Mouse (Mus musculus) embryo, embryonic 10 days (tissue): ENCODE data around the gene Bahcc1.

ENCODE experiments used
- DNase-seq: peaks from one replicate; pipeline ENCODE4 v3.0.0-alpha.2; 2015; ENCODE audit warnings: low spot score

Gene Bahcc1

DNA sequence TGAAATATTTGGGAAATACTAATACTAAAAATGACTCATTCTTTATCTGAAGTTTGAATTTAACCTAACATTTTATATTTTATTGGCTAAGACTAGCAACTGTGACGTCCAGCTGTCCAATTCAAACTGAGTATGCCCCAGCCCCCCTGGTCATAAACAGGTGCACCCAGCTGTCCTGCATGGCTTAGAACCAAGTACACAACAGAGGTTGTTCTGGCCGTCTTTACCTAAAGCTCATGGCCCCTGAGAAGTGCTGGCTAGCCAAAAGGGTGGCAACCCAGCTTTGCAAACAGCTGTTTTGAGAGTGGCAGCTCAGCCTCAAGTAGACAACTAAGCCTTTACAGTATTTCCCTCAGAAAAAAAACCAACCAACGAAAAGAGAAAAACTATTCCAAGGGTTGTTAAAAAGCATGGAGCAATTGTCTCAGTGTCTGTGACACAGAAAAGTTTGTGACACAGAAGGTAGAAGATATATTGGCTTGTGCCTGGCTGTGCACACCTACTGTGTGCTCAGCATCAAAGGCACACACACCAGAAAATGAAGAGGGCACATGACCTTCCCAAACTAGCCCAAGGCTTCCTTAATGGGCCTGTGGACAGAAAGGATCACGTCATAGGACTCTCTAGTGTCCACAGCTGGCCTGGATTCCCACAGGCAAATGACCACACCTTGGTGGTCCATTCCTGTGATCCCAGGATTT, 65.8 kb downstream of the Bahcc1 start:
- no peak for DNase-seq

DNA sequence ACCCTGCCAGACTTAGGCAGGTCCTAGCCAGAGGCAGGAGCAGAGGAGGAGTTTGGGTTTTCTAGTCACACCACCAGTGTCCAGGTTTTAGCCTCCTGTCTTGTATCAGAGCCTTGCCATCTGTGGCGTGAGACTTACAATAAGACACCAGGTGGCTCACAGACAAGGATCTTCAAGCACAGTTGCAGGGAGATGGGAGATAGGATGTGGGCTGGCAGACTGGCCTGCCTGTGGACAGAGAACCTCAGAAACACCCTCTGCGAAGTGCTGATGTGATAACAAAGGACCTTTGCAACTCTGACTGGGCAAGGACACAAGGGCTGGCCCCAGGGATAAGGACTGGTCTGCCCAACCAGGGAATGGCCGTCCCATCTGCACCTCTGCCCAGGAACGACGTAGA, 66.7 kb downstream of the Bahcc1 start:
- no peak for DNase-seq

GRCm38 (mm10) chr11:120303119-120303518, 70.4 kb downstream of the Bahcc1 start:
- DNase-seq: no peak

- DNase-seq: no peak
Measured at GRCm38 (mm10) chr11:120303559-120304349, 71.0 kb downstream of the Bahcc1 start.

GRCm38 (mm10) chr11:120304350-120304694, 71.6 kb downstream of the Bahcc1 start:
- no peak for DNase-seq

GRCm38 (mm10) chr11:120304886-120305534, 72.3 kb downstream of the Bahcc1 start:
- peak; percentile 94 for DNase-seq

DNA sequence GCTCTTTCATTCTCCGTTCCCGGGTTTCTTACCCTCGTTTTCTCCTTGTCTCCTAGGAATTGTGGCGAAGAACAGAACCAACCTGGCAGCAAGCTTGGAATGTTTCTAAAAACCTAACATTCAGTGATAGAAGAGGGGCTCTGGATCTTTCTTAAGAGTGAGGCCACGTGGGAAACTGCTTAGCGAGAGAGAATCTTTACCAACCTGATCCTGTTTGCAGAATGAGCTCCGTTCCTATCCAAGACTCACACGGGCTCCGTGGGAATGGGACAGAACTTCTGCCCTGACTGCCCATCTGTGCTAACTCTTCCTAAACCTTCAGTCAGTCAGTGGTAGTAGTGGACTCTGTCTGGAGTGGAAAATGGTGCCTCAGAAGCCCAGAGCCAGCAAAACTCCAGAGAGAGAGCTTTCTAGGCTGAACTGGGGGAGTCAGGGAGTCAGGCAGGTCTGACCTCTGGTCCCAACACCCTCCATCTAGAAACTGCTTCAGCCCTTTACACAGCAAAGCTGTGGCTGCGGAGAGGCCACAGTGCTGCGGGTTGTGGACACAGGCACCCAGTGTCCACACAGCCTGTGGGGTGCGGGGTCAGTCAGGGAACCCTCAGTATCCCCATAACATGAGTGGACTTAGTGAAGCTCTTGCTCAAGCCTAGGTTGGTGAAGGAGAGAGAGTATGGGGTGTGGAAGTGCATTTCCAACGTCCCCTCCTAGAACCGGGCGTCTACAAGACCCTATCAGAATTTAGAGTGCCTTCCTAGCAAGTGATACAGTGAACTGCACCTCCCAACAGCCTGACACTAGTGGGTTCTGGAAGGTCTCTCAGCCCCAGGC, 73.0 kb downstream of the Bahcc1 start:
- peak; percentile 54 for DNase-seq

DNA sequence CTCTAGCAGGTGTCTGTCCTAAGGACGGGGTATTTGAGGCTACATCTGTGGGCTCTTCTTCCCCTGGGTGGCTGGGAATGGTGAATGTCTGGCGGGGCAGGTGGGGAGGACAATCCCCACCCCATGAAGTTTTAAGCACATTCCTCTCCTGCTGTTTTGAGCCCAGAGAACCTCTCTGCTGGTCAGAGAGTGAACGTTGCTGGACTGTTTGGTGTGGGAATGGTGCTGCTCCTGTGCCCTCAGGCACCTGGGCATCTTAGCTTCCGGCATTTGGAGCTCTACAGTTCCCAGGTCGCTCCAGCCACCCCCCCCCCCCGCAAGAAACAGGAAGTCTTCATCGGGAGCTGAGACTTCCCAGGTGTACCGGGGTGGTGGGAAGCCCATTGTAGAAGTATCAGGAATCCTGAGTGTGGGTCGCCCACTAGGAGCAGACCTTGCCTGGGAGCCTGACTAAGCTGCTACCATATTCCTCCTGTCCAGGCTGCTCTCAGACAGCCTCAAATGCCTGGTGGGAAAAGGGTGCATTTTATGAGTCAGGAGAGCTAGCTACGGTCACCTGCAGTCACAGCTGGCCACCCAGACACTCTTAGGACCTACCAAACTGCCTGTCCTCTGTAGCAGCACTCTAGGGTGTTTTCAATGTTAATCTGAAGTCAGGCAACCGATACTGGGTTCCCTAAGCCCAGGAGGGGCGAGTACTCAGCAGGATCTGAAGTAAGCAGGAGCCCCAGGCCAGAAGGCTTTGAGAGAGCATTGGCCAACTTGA, 73.8 kb downstream of the Bahcc1 start:
- peak; percentile 4 for DNase-seq

DNA sequence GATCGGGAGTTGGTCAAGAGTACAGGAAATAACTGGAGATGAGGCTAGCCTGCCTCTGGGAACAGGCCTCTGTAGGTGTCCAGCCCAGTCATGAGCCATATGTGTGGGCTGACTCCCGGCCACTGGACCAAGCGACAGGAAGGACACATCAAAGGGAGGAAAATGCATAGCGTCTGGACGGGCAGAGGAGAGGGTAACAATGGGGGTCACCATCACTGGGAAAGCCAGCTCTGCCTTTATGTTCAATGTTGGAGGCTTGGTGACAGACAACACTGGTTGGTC, 74.3 kb downstream of the Bahcc1 start:
- peak; percentile 58 for DNase-seq

DNA sequence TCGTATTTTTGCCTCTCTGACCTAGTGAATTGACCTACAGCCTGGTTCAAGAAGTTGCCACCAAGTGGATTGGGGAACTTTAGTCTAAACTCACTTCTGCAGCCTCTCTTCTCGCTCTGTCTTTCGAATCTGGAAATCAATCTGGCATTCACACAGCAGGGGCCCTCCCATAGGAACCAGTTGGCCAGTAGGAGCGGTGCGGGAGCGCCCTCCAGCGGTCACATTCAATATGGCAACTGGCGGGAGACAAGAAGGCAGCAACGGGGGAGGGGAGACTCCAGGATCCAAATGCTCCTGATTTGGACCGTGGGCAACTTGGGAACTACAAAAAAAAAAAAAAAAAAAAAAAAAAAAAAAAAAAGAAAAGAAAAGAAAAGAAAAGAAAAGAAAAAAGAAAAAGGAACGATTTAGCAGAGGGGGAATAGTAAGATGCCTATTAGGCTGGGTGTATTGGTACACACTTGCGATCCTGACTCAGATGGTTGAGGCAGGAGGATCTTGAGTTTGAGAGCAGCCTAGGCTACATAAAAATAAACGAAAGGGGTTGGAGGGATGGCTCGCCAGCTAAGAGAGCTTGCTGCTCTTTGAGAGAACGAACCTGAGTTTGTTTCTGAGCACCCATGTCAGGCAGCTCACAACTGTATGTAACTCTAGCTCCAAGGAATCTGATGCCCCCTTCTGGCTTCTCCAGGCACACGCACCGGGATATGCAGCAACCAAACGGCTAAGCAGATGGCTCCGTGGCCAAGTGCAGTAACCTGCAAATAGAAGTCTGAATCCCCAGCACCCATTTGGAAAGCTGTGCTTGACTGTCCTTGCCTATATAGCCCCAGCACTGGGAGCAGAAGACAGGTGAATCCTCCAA, 75.1 kb downstream of the Bahcc1 start:
- peak; percentile 95 for DNase-seq

GRCm38 (mm10) chr11:120308441-120309320, 75.9 kb downstream of the Bahcc1 start:
- peak; percentile 3 for DNase-seq

DNA sequence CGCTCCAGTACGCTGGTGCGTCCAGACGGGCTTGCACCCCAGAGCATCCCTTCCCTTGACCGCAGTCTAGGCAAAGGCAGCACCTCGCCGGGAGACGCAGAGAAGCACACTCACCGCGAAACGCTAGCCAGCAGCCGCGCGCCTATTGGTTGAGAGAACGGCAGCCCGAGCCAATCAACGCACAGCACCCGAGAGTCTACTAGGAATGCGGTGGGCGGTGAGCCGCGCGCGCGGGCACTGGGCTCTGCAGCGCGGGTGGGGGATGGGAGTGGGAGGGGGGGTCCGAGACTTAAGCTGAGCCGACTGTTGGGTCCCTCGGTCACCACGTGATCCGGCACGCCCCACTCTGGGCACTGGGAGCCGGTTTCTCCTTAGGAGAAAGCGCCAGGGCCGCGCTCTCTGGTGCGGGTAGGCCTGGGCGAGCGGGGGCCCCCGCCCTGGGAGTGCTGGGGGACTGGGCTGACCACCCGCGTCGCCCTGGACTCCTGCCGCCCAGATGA, 78.1 kb downstream of the Bahcc1 start:
- peak; percentile 98 for DNase-seq

- DNase-seq: no peak
Measured at GRCm38 (mm10) chr11:120311561-120311960, 78.8 kb downstream of the Bahcc1 start.

DNA sequence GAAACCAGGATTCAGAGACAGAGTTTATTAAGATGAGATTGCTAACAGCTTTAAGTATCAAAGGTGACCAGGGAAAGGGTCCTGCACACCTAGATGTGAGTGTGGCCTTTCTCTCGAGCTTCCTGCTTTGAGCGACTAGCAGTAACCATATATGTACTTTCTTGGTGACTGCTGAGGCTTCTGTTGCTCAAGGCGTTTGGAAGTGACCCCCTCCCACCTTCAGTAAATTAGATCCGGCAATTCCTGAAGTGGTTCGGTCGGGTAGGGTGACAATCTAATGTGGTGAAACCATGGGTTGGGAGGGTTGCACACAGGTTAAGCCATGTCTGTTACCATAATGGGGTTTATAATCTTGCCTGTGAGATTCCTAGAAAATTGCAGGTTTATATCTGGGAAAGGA, 79.3 kb downstream of the Bahcc1 start:
- DNase-seq: peak; percentile 7

GRCm38 (mm10) chr11:120313906-120314685, 81.3 kb downstream of the Bahcc1 start:
- DNase-seq: peak; percentile 4

DNA sequence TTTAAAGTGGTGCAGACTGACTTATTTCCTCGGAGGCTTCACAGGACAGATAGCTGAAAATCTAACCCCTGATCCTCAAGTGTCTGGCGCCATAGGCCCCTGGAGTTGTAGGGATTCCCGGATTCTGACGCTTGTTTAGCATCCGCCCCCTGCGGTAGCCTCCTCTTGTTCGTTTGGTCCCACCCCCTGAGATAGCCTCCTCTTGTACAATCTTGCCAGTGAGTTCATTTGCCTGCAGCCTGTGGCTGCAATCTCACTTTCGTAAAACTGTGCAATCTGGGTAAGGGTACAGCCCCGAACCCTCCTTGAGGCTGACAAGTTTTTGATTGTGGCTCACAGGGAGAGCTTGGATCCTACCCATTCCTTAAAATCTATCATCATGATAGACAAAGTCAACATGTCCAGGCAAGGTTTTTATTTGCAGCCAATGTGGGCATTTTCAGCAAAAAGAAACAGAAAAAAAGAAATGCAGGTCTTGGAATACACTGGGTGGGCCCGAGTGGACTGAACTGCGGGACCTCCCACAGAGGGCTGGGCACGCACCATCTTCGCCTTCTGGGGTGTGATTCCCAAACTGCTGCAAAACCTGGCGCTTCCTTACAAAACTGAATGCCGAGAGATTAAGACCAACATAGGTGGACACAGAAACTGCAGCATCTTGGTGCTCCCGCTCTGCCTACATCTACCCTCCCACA, 82.1 kb downstream of the Bahcc1 start:
- DNase-seq: peak; percentile 4

DNA sequence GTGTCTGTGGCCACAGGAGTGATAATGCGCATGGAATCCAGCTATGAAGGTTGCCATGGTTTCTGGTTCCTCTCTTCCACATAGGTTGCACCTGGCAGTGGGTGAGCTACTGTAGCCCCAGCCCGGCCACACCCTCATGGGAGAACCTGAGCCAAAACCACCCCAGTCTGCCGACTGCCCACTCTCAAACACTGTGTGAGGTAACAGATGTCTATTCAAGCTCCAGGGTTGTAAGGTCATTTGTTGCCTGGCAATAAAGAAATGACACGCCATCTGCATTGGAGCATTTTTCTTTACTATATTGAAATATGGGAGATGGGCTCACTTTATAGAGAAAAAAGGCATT, 82.6 kb downstream of the Bahcc1 start:
- peak; percentile 24 for DNase-seq
